Mouse (Mus musculus): ENCODE data around the gene Mcrip2. TPM values are rescaled to one million over a fixed set of nuclear protein-coding genes. Genes with fewer than 3 reads are reported as not detected.

Gene Mcrip2
- total RNA-seq, 2 experiments from 2014 or later, result 22.4 to 25.3 TPM

GRCm38 (mm10) chr17:25867509-25867835 lies 1.1 kb downstream of the Mcrip2 start:
- DNase-seq (ENCODE audit: extremely low spot score in 1 of 2, low spot score in 1 of 2), result no peak

DNA sequence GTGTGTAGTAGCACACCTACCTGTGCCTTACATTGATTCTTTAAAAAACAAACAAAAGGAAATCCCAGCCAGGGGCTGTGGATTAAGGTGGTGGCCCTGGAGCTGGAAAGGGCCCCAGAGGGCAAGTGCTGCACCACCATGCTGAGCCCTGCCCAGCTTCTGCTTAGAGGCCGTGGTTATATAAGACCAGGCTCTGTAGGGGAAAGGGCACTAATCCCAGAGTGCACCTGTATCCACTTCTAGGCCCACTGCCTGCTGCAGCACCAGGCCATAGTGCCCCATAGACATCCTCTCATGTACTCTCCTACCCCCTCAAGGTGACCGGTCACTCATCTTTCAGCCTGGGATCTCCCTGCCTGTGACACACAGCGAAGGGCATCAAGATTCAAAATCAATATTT lies 2.4 kb downstream of the Mcrip2 start:
- DNase-seq (ENCODE audit: extremely low spot score in 1 of 2, low spot score in 1 of 2), result no peak

GRCm38 (mm10) chr17:25865288-25865687 lies 3.3 kb downstream of the Mcrip2 start:
- no peak for DNase-seq (ENCODE audit: extremely low spot score in 1 of 2, low spot score in 1 of 2)

- DNase-seq (ENCODE audit: extremely low spot score in 1 of 2, low spot score in 1 of 2), result no peak
Measured at GRCm38 (mm10) chr17:25864311-25864710, 4.3 kb downstream of the Mcrip2 start.

DNA sequence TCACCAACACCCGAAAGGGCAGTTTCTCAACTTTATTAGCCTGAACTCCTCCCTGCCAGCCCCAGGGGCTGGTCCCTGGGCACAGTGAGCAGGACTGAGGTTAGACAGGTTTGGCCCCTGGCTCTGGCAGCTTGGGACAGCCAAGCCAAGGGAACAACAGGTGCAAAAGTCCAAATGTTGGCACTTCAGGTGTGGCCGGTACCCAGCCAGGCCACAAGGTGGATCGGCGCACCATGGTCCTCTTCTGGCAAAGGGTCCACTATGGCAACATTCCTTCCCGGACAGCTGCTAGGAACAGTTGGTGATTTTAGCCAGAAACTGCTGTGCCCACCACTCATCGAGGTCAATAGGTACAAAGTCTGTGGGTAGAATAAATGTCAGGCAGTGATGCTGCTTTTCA lies 4.9 kb downstream of the Mcrip2 start:
- no peak for DNase-seq (ENCODE audit: extremely low spot score in 1 of 2, low spot score in 1 of 2)

- no peak for DNase-seq (ENCODE audit: extremely low spot score in 1 of 2, low spot score in 1 of 2)
Measured at GRCm38 (mm10) chr17:25861704-25862612, 6.6 kb downstream of the Mcrip2 start.

GRCm38 (mm10) chr17:25860832-25861703 lies 7.5 kb downstream of the Mcrip2 start, which contains the start of gene Wdr90:
TSS of gene Wdr90 (minus strand) at chr17:25861501.
- peak; percentile 84 to 85 for DNase-seq (ENCODE audit: extremely low spot score in 1 of 2, low spot score in 1 of 2)

GRCm38 (mm10) chr17:25860229-25860628 lies 8.3 kb downstream of the Mcrip2 start:
- no peak for DNase-seq (ENCODE audit: extremely low spot score in 1 of 2, low spot score in 1 of 2)

DNA sequence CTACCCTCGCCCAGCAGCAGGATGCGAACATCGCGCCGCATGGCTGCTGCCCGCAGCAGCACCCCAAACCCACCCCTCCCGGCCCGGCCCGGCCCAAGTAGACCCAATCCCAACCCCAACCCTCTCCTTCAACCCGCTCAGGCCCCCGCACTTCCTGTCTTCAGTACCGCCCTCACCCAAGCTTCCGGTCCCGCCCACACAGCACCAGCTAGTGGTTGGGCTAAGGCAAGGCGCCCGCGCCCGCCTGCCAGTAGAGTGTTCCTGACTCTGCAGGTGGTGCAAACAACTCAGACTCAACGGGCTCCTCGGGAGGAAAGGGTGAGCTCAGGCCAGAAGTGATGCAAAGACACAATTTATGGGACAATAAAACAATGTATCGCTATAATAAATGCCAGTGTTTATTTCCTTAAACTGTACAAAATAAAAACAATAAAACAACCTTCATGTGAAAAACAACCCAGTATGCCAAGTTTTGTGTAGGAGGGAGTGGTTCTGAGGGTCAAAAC lies 24.1 kb downstream of the Mcrip2 start, which contains the start of gene Rhot2:
Rhot2 (minus strand) TSS at position 456 of the 506 bp plus-strand sequence.
- DNase-seq (ENCODE audit: extremely low spot score in 1 of 2, low spot score in 1 of 2), result peak; percentile 86 to 89

DNA sequence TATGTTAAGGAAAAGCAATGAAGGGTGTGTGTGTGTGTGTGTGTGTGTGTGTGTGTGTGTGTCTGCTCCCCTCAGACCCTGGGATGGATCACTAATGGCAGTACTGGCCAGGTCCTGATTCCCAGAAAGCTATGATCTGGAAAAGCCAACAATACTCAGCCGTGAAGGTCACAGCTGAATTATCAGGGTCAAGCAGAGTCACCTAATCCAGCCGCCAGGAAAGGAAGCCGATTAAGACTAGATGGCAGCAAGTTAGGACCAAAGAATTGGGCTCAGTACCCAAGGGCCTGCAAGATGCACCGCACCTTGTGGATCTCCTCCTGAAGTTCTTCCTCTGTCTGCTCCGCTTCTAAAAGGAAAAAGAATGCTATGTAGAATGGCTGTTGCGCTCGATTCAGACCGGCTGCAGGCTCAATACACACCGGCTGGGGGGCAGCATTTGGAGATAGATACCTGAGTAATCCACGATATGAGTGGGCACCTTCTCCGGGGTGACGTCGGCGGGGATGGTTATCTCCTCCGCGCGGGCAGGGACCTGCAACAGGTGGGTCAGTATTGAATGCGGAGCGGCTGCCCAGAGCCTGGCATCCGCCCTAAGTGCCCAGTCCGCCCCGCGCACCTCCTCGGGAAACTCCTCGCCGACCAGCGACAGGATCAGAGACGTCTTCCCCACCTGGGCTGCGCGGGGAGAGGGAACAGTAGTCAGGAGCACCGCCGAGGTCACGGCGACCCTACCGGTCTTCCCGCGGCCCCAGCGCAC lies 24.7 kb downstream of the Mcrip2 start:
- DNase-seq (ENCODE audit: extremely low spot score in 1 of 2, low spot score in 1 of 2), result peak in 1 of 2 experiments; percentile 33

GRCm38 (mm10) chr17:25843122-25843521 lies 25.4 kb downstream of the Mcrip2 start:
- DNase-seq (ENCODE audit: extremely low spot score in 1 of 2, low spot score in 1 of 2), result no peak

DNA sequence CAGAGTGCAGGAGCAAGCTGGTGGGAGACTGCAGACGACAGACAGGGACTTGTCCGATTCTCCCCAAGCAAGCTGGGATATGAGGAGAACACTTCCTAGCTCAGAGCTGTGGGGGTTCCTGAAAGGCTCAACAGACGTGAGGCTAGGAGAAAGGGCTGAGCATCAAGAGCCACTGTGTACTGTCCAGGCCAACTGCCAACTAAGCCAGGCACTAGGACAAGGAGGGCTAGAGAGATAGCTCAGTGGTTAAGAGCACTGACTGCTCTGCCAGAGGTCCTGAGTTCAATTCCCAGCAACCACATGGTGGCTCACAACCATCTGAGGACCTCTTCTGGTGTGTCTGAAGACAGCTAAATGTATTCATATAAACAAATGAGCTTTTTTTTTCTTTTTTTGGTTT lies 26.1 kb downstream of the Mcrip2 start:
- DNase-seq (ENCODE audit: extremely low spot score in 1 of 2, low spot score in 1 of 2), result no peak

DNA sequence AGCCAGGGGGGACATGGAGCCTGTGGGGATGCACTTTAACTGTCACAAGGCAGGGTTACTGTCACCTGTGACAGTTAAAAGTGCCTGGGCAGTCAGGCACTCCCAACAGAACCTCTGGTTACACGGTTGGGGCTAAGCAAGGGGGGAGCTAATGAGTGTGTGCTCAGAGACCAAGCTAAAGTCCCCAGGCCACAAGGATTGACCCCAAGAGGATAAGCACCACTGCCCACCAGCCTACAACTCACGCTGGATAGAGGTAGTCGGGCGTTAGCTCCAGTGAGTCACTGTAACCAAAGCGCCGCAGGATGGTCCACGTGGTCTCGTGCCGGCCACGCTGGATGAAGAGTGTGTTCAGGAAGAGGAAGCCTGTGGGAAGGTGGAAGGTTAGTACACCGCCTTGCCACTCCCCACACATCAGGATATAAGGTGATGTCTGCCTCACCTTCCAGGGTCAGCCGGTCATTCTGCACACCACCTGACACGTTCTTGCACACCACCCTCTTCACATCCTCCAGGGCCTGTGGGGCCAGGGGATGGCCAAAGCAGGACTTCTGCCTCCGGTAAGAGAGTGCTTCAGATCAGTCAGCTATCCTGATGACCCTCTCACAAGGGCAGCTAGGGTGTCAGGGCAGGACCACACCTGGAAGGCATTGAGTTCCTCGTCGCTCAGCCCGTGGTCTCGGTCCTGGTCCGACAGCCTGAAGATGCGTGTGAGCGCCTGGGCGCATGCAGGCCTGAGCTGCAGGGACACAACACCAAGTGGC lies 27.3 kb downstream of the Mcrip2 start, which contains the start of gene Gm20683:
Gm20683 (minus strand) TSS at position 647 of the 764 bp plus-strand sequence.
- DNase-seq (ENCODE audit: extremely low spot score in 1 of 2, low spot score in 1 of 2), result no peak

- no peak for DNase-seq (ENCODE audit: extremely low spot score in 1 of 2, low spot score in 1 of 2)
Measured at GRCm38 (mm10) chr17:25840519-25840918, 28.0 kb downstream of the Mcrip2 start.

DNA sequence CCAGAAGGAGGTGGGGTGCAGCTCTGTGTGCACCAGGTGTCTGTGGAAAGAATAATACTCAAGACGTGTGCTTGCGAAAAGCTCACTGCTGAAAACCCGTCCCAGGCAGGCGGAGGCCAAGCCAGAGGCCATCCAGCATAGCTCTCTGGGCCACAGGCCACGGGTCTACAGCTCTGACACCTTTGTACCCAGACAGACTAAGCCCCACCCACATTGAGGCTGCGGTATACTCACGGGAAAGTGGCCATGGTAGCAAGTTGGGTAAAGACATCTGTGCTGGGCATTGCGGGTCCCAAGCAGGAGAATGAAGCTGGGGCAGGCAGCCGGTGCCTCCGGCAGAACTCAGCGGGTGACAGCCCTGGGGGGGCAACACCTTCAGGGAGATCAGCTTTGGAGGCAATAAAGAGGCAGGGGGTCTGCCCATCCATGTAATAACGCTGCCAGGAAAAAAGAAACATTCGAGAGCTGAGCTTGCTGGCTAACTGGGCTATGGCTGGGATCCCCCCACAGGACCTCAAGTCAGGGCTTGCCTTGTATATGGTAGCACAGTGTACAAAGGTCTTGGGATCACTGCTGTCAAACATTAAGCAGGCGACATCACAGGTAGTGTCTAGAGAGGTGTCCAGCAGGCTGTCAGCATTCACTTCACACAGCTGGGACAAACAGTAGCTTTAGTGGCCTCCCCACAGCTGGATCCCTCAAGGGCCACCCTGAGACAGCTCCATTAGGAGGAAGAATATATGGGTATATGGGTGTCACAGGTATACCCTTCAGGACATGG lies 28.9 kb downstream of the Mcrip2 start:
- DNase-seq (ENCODE audit: extremely low spot score in 1 of 2, low spot score in 1 of 2), result no peak

DNA sequence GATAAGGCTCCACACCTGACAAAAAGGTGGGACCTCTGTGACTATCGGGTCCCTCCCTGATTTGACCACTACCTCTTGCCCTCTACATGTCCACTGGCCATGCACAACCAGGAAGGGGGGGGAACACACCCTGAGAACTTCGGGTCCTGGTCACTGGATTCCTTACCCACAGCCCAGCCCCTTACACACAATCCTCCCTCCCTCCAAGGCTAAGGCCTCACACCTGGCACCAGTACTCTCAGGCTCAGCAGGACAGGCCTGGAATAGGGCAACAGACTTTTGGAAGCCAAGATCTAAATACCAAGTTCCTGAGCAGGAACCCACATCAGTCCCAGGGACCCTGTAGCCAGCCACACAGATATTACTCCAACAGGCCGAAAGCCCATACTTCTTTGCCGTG lies 29.7 kb downstream of the Mcrip2 start:
- DNase-seq (ENCODE audit: extremely low spot score in 1 of 2, low spot score in 1 of 2), result no peak

DNA sequence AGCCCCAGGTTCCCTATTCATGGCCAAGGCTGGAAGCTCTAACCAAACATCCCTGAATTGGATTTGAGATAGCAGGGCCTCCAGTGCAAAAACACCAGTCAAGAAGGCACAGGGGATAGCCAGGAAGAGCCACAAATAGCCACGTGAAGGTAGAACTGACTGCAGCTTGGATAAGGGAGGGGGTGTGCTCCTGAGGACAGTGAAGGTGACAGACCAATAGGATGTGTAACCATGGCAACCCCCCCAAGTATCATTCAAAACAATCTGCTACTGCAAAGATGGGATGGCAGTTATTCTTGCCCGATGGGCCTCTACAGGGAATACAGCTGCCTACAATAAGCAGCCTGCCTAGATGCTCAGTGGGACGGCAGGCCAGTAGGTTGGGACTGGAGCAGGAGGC lies 31.0 kb downstream of the Mcrip2 start:
- no peak for DNase-seq (ENCODE audit: extremely low spot score in 1 of 2, low spot score in 1 of 2)

DNA sequence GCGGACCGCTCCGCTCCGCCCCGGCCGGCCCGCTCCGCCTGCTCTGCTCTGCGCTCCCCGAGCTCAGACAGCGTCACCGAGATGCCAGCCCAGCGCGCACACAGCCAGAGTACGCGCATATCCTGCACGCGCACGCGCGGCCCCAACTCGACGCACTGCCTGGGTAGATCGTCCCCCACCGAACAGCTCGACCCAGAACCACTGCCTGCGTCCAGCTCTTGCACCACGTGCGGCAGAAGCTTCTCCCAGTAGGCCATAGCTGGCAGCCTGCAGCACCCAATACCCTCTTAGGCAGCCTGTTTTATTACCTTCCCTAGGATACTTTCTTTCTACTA lies 31.5 kb downstream of the Mcrip2 start, which contains the start of gene Rhbdl1:
Rhbdl1 (minus strand) TSS at position 220 of the 335 bp plus-strand sequence.
- peak; percentile 73 to 77 for DNase-seq (ENCODE audit: extremely low spot score in 1 of 2, low spot score in 1 of 2)

All from layer of hippocampus, postnatal 25 days (tissue).